Mouse (Mus musculus) hindbrain, embryonic 15.5 days (tissue): ENCODE results near the gene Rnd2. TPM values are rescaled to one million over a fixed set of nuclear protein-coding genes. Genes with fewer than 3 reads are reported as not detected.
A peak's percentile ranks its signal among the peaks of the same experiment; 100 is the strongest.
"Not testable (repeated sequence)": the region's sequence is repeated elsewhere in the genome, so short reads cannot be mapped to it uniquely, and the experiment has no call there.

Experiments
- ATAC-seq: fragments of 200-750 bp; cut with Nextera tagmentation; 2 replicates; pipeline ENCODE4 v1.8.0; 2017; ENCODE audit warnings: low read depth, moderate number of reproducible peaks, moderate TSS enrichment; ENCODE audit not compliant: low FRiP score
- H3K27ac ChIP-seq: fragments of 300-500 bp; sonication (generic); replicated peaks from 2 replicates; pipeline ENCODE4 v1.5.1; 2015; ENCODE audit warnings: mild to moderate bottlenecking, inconsistent platforms
- H3K27me3 ChIP-seq: fragments of 300-500 bp; sonication (generic); 2 replicates; pipeline ENCODE4 v1.6.1; 2015; ENCODE audit warnings: control low read depth, inconsistent platforms
- H3K36me3 ChIP-seq: fragments of 300-500 bp; sonication (generic); 2 replicates; pipeline ENCODE4 v1.6.1; 2015; ENCODE audit warnings: control low read depth, inconsistent platforms
- H3K4me1 ChIP-seq: fragments of 300-500 bp; sonication (generic); replicated peaks from 2 replicates; pipeline ENCODE4 v1.6.1; 2015; ENCODE audit warnings: control low read depth, inconsistent platforms
- H3K4me2 ChIP-seq: fragments of 300-500 bp; sonication (generic); 2 replicates; pipeline ENCODE4 v1.6.1; 2015; ENCODE audit warnings: moderate library complexity, mild to moderate bottlenecking, inconsistent platforms
- H3K4me3 ChIP-seq: fragments of 300-500 bp; sonication (generic); 2 replicates; pipeline ENCODE4 v1.5.1; 2015; ENCODE audit warnings: mild to moderate bottlenecking, inconsistent platforms
- H3K9ac ChIP-seq: fragments of 300-500 bp; sonication (generic); 2 replicates; pipeline ENCODE4 v1.6.1; 2015; ENCODE audit warnings: inconsistent platforms
- H3K9me3 ChIP-seq: fragments of 300-500 bp; sonication (generic); 2 replicates; pipeline ENCODE4 v1.6.1; 2016; ENCODE audit warnings: control low read depth, inconsistent platforms
- WGBS: fragments of 180-500 bp; shearing (Covaris S2); methylation state at CpG from one replicate; pipeline ENCODE4 v1.1.7; 2015; 5-methylcytosine and 5-hydroxymethylcytosine counted together
- polyA plus RNA-seq: library from polyadenylated mRNA; unstranded; fragments of >200 nt; fragmentation: Nextera tagmentation; extraction: Ambion mirVana; gene quantifications from 2 replicates; pipeline ENCODE4 v1.2.1, GENCODE M21; 2015

Rnd2 gene
- polyA plus RNA-seq, 1 experiment from 2014 or later: 86.0 TPM

DNA sequence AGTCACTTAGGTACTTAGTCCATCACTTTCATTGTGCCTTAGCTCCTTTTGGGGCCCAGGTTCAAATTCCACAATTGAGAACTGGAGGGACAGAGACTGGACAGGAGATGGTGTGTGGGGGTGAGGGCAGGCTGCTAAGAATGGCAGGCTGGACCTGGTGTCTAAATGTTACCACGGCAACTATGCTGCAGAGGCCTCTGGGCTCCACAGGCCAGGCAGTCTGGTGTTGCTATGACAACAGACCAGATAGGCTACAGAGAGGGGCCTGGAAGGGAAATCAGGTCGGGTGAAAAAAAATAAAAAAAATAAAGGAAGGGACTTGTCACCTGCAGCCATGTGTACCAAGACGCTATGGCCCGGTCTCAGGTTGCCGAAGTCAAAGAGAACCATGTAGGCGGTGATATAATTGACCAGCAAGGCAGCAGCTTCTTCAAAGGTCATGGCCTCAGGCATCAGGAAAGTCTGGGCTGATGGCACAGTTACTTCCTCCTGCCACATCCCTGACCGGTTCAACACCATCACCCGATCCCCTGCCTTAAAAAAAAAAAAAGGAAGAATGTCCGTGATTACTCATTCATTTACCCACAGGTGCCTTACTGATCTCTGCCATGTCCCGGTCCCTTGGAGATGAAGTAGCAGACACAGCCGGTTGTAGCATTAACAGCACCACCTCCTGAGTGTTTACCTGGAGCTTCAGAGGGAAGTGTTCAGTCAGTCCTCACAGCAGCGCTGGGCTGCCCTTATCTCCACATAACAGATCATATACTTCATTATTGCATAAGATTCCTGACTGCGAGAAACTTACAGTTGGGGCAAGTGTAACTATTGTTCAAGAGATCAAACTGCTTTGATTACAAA, 2.0 kb upstream of the Rnd2 start:
- peak overlapping the region; percentile 95; the same call in 1 of the 2 replicates for H3K4me3 ChIP-seq
- H3K9ac ChIP-seq: no peak overlapping the region
- H3K36me3 ChIP-seq: peaks cover 45% of the 10 kb centered on the region
- peak; percentile 37; the same call in 1 of the 2 replicates for ATAC-seq
- peak overlapping the region; percentile 71 for H3K4me2 ChIP-seq
- H3K27me3 ChIP-seq: no peaks in the 10 kb centered on the region
- H3K27ac ChIP-seq: no peak overlapping the region; the same call in 1 of the 2 replicates
- H3K9me3 ChIP-seq: no peaks in the 10 kb centered on the region
- 24% methylated on average over 13 of the region's 13 CpGs for WGBS
- peaks cover 47% of the 10 kb centered on the region for H3K4me1 ChIP-seq

DNA sequence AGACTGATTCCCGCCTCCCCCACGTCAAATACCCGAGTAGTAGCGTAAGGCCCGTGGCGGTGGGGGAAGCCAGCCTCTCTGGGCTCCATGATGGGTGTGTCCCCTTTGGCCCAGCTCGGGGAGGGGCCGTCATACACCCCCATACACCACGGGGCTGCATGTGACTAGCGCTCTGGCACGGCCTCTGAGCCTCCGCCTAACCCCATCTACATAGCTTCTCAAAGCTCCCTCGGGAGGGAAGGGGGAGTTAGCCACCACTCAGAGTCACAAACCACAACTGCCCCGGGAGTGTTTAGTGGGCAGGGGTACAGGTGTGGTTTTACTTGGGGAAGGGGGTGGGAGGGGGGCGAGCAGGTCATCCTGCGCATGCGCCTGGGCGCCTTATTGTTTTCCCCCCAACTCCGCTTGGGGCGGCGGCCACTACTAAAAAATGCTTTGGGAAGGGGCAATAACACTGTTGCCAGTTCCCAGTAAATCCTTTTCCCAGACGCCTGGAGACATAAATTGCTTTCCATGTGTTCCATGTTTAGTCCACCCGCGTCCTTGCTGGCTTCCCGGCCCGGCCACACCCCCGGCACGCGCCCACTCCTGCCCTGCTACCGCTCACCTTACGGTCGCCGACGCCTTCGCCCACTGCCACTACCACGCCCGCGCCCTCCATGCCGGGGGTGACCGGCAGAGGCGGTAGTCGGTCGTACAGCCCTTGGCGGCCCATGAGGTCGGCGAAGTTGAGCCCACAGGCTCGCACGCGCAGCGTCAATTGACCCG, 486 bp downstream of the Rnd2 start:
- Histone ChIP-seq H3K27ac (peak overlapping the region; percentile 96), H3K4me3 (peak overlapping the region; percentile 95), H3K9me3 (no peaks in the 10 kb centered on the region), H3K9ac (peak overlapping the region; percentile 96), H3K27me3 (no peaks in the 10 kb centered on the region), H3K4me1 (peaks cover 62% of the 10 kb centered on the region), H3K4me2 (peak overlapping the region; percentile 71), H3K36me3 (peaks cover 21% of the 10 kb centered on the region)
- ATAC-seq: peak; percentile 43
- WGBS: under 1% methylated on average over 51 of the region's 51 CpGs

- Histone ChIP-seq H3K9me3 (no peaks in the 10 kb centered on the region), H3K27ac (peak within 1 kb of the TSS; percentile 96), H3K4me1 (peaks cover 65% of the 10 kb centered on the region), H3K4me3 (peak within 1 kb of the TSS; percentile 95), H3K4me2 (peak within 1 kb of the TSS; percentile 81), H3K36me3 (peaks cover 15% of the 10 kb centered on the region), H3K9ac (peak within 1 kb of the TSS; percentile 96), H3K27me3 (no peaks in the 10 kb centered on the region)
- WGBS: under 1% methylated on average over 60 of the region's 60 CpGs
- peak; percentile 75 for ATAC-seq
Observed at GRCm38 (mm10) chr11:101465869-101466551, 1.2 kb downstream of the Rnd2 start, which contains the start of gene Vat1. TSS of gene Vat1 (minus strand) at chr11:101466230.

DNA sequence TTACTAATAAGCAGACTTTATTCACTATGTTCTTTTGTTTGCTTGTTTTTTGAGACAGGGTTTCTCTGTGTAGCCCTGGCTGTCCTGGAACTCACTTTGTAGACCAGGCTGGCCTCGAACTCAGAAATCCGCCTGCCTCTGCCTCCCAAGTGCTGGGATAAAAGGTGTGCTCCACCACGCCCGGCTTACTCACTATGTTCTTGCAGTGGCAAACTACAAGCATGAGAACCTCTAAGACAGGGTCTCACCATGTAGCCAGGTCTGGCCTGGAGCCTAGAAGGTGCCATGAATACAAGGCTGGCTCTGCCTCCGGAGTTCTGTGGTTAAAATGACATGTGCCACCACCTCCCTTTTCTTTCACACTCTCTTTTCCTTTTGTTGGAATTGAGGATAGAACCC, 1.8 kb downstream of the Rnd2 start:
- H3K27ac ChIP-seq, H3K36me3 ChIP-seq, ATAC-seq, H3K9ac ChIP-seq, H3K27me3 ChIP-seq, H3K9me3 ChIP-seq: not testable (repeated sequence)
- peaks cover 65% of the 10 kb centered on the region for H3K4me1 ChIP-seq
- WGBS: 54% methylated on average over 5 of the region's 5 CpGs
- H3K4me2 ChIP-seq: peak overlapping the region; percentile 71
- H3K4me3 ChIP-seq: peak overlapping the region; percentile 95

DNA sequence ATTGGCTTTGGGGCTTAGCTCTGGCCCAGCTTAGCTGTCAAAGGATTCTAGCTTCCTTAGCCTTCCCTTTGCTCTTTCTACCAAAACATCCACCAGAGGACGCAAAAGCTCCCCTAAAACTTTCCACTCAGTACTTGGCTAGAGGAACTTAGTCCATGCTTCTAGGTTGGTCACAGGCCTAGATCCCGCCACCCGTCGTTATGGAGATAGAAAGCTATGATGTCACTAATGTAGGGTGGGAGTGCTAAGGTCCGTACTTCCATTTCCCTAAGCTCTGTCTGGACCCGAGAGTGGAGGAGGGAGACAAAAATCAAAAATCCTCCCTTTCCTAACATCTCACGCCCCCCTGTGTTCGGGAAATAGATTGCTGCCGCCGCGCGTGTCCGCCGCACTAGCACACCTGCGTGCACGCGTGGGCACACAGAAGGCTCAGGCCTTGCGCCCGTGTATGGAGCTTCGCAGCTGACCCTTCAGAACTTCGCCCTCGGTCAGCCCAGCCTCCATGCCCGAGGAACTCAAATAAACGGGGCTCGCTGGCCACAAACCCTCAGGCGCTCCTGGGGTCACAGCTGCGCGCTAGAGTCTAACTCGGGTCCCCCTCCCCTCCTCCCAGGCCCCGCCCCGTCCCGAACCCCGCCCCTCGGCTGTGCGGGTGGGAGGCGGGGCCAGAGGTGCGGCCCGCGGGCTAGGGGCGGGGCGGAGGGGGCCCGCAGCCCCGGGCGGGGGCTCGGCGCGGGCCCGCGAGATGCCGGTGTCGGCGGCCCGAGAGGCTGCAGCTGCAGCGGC, 2.9 kb downstream of the Rnd2 start:
- Histone ChIP-seq H3K9me3 (no peaks in the 10 kb centered on the region), H3K9ac (peak overlapping the region; percentile 85), H3K36me3 (no peaks in the 10 kb centered on the region; the same call in 1 of the 2 replicates), H3K27me3 (no peaks in the 10 kb centered on the region), H3K4me1 (peaks cover 62% of the 10 kb centered on the region), H3K4me2 (peak overlapping the region; percentile 81), H3K27ac (peak overlapping the region; percentile 86), H3K4me3 (peak overlapping the region; percentile 95)
- ATAC-seq: peak; percentile 56
- WGBS: under 1% methylated on average over 42 of the region's 54 CpGs

GRCm38 (mm10) chr11:101468263-101468688, 3.5 kb downstream of the Rnd2 start:
- Histone ChIP-seq H3K9me3 (no peaks in the 10 kb centered on the region), H3K4me2 (peak overlapping the region; percentile 81), H3K36me3 (no peaks in the 10 kb centered on the region; the same call in 1 of the 2 replicates), H3K4me3 (peak overlapping the region; percentile 95), H3K4me1 (peaks cover 56% of the 10 kb centered on the region), H3K27ac (peak overlapping the region; percentile 86), H3K27me3 (no peaks in the 10 kb centered on the region), H3K9ac (peak overlapping the region; percentile 85)
- WGBS: under 1% methylated on average over 28 of the region's 31 CpGs
- peak; percentile 28 for ATAC-seq

GRCm38 (mm10) chr11:101468731-101469130, 3.9 kb downstream of the Rnd2 start:
- peaks cover 51% of the 10 kb centered on the region for H3K4me1 ChIP-seq
- ATAC-seq: no peak

DNA sequence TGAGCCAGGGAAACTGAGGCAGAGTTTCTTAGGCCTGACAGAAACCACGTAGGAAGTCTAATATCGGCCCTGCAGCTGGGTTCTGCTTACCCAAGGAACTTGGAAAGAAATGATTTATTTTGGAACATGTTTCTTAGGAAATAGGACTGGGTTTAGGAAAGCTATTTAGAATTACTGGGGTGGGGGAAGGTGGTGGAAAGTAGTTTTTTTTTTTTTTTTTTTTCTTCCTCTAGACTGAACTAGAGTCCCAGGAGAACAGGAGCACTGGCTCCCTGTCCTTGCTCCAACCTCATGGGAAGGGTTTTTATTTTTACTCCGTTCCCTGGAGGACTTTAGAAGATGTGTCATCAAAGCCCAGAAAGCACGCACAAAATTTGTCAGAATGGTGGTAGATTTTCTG, 4.4 kb downstream of the Rnd2 start:
- no peak overlapping the region for H3K27ac ChIP-seq
- peak overlapping the region; percentile 95 for H3K4me3 ChIP-seq
- H3K4me1 ChIP-seq: peaks cover 48% of the 10 kb centered on the region
- WGBS: 52% methylated on average over 4 of the region's 4 CpGs
- peak overlapping the region; percentile 81 for H3K4me2 ChIP-seq
- peak overlapping the region; percentile 85; the same call in 1 of the 2 replicates for H3K9ac ChIP-seq
- no peaks in the 10 kb centered on the region; the same call in 1 of the 2 replicates for H3K36me3 ChIP-seq
- no peak for ATAC-seq
- no peaks in the 10 kb centered on the region for H3K27me3 ChIP-seq
- H3K9me3 ChIP-seq: no peaks in the 10 kb centered on the region

More at GRCm38 (mm10) chr11:101468731-101469130, 3.9 kb downstream of the Rnd2 start:
- 3% methylated on average over 13 of the region's 13 CpGs for WGBS
- H3K4me3 ChIP-seq: peak overlapping the region; percentile 95
- H3K9me3 ChIP-seq: no peaks in the 10 kb centered on the region
- no peaks in the 10 kb centered on the region; the same call in 1 of the 2 replicates for H3K36me3 ChIP-seq
- H3K4me2 ChIP-seq: peak overlapping the region; percentile 81
- H3K27me3 ChIP-seq: no peaks in the 10 kb centered on the region
- H3K9ac ChIP-seq: peak overlapping the region; percentile 85
- H3K27ac ChIP-seq: peak overlapping the region; percentile 86

DNA sequence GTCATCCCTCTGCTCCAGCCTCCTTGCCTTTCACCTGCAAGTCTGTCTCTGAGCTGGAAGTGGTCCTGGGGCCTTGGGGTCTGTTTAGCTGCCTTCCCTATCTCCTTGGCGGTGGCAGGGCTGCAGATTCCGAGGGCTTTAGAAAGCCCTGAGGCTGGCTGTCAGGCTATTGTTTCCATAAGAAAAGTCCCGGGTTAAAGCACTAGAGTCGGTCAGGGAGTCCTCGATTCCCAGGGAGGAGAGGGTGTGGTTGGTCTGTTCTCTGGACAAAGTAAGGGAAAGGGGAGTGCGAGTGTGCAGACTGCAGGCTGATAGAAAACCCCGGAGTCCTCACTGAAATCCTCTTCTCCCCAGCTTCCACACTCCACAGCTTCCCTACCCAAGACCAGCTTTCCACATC, 5.4 kb downstream of the Rnd2 start:
- Histone ChIP-seq H3K9me3 (no peaks in the 10 kb centered on the region), H3K4me2 (peak overlapping the region; percentile 29), H3K36me3 (no peaks in the 10 kb centered on the region; the same call in 1 of the 2 replicates), H3K9ac (no peak overlapping the region), H3K4me1 (peaks cover 42% of the 10 kb centered on the region), H3K27ac (no peak overlapping the region), H3K27me3 (no peaks in the 10 kb centered on the region), H3K4me3 (0 out of 2 replicates have a peak overlapping the region, but pooled peaks have one; percentile 2)
- no peak for ATAC-seq
- WGBS: 9% methylated on average over 7 of the region's 7 CpGs

DNA sequence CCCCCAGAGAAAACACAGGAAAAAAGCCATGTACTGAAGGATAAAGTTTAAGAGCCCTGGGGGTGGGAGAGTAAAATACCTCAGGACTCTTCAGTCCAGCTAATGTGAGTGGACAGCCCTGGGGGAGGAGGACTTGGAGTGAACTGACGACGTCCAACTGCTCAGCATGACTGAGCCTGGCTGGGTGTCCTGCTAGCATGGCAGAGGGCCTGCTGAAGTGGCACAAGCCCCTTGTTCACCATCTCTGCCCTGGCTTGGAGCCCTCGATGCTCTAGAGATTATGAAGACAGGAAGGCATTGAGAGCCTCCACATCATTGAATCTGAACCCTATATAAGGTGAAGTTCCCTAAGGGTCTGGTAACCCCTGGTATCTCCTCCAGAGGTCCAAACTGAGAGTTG, 7.1 kb downstream of the Rnd2 start:
- Histone ChIP-seq H3K27ac (no peak overlapping the region), H3K36me3 (no peaks in the 10 kb centered on the region; the same call in 1 of the 2 replicates), H3K4me2 (no peak overlapping the region), H3K4me3 (no peak overlapping the region), H3K9me3 (no peaks in the 10 kb centered on the region), H3K4me1 (peaks cover 34% of the 10 kb centered on the region), H3K9ac (no peak overlapping the region), H3K27me3 (no peaks in the 10 kb centered on the region)
- no peak for ATAC-seq
- 45% methylated on average over 3 of the region's 3 CpGs for WGBS

DNA sequence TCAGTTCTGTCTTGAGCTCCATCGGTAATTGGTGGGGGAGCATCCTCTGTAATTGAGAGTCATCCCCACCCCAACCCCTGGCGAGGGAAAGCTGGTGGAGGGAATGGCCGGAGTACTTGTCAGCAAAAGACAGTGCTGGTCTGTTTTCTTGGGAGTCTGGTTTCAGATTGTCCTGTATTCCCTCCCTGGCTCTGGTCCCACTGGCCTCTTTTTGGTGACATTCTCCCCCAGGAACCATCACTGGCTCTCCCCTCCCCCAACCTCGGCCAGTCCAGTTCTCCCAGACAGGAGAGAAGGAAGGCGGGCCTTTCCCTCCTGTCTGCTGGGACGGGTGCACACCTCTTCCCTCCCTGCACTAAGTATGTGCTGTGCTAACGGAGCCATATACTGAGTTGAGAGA, 7.5 kb downstream of the Rnd2 start:
- peaks cover 34% of the 10 kb centered on the region for H3K4me1 ChIP-seq
- no peak overlapping the region for H3K4me3 ChIP-seq
- no peak overlapping the region for H3K9ac ChIP-seq
- no peak for ATAC-seq
- H3K27me3 ChIP-seq: no peaks in the 10 kb centered on the region
- 46% methylated on average over 7 of the region's 7 CpGs for WGBS
- no peaks in the 10 kb centered on the region; the same call in 1 of the 2 replicates for H3K36me3 ChIP-seq
- no peak overlapping the region for H3K4me2 ChIP-seq
- no peaks in the 10 kb centered on the region for H3K9me3 ChIP-seq
- no peak overlapping the region for H3K27ac ChIP-seq
